In genomic region chr14:40921241-40921640, GRCm38 (mm10) we compare ENCODE assay signal across 15 mouse cellular contexts. TPM values are rescaled to one million over a fixed set of nuclear protein-coding genes. Genes with fewer than 3 reads are reported as not detected.
"Had no signal": no experiment of that assay in that cellular context is flagged by ENCODE, and none has a peak within 500 bp of the region (broad histone marks: within the 10 kb centered on the region; RNA-seq: fewer than 3 reads in every experiment).

No protein-coding gene starts in this region.

- H3K27ac ChIP-seq: layer of hippocampus, adult 2 months; limb, embryonic 12.5 days; liver, embryonic 15.5 days; midbrain, embryonic 12.5 days; neural tube, embryonic 15.5 days had no signal

- H3K4me1 ChIP-seq: midbrain, embryonic 12.5 days had no signal

- DNase-seq: kidney, adult 11 months; kidney, adult 9 months; kidney, postnatal 10 days; kidney, postnatal 4 days; lung, embryonic 14.5 days; spleen, adult 18-20 months; thymus, adult 18-20 months; thymus, postnatal 14 days had no signal

- H3K27me3 ChIP-seq: limb, embryonic 12.5 days; liver, embryonic 15.5 days; midbrain, embryonic 12.5 days; neural tube, embryonic 15.5 days had no signal

- H3K4me3 ChIP-seq: layer of hippocampus, adult 2 months; limb, embryonic 12.5 days; liver, embryonic 15.5 days; midbrain, embryonic 12.5 days; myocyte; neural tube, embryonic 15.5 days had no signal

RNA-seq across cellular contexts. Expression of gene Sh2d4b, which starts 28.2 kb away (rescaled TPM):
- polyA plus RNA-seq: liver, adult 2 months had no signal
